Mouse (Mus musculus): ENCODE measurements around the gene Adamtsl4. TPM values are rescaled to one million over a fixed set of nuclear protein-coding genes. Genes with fewer than 3 reads are reported as not detected.

Gene Adamtsl4
- total and polyA plus RNA-seq, 3 experiments: 39.2 to 51.4 (median 46.2) TPM

- H3K79me2 ChIP-seq (replicated peaks; ENCODE audit: control insufficient read depth, insufficient read depth, low read length): peaks cover 7% of the 10 kb centered on the region; the same call in 1 of the 2 replicates
Measured at GRCm38 (mm10) chr3:95669309-95669665, 18.4 kb downstream of the Adamtsl4 start.

GRCm38 (mm10) chr3:95668589-95669308 lies 19.0 kb downstream of the Adamtsl4 start:
- DNase-seq: peak in 1 of 2 experiments; percentile 56

More at GRCm38 (mm10) chr3:95669309-95669665, 18.4 kb downstream of the Adamtsl4 start:
- intact Hi-C loops (cut with DNase I): no loop called here
- Histone ChIP-seq H3K4me1 (ENCODE audit: control insufficient read depth, insufficient read depth, low read length) (peaks cover 52% of the 10 kb centered on the region), H3K9ac (ENCODE audit: low read depth, low read length) (peak overlapping the region; percentile 29; the same call in 1 of the 2 replicates), H3K27me3 (ENCODE audit: control insufficient read depth, insufficient read depth, low read length) (no peaks in the 10 kb centered on the region), H3K27ac (peak overlapping the region; percentile 54), H3K36me3 (ENCODE audit: control insufficient read depth, insufficient read depth, low read length) (peaks cover 42% of the 10 kb centered on the region), H3K4me3 (no peak overlapping the region)
- TF ChIP-seq CTCF (IDR thresholded peaks at IDR 0.05) (no peak), EP300 (IDR thresholded peaks at IDR 0.05; ENCODE audit: insufficient read depth, low read depth, low read length) (no peak), POLR2A (IDR thresholded peaks at IDR 0.05; ENCODE audit: insufficient read depth, low read depth, low read length) (no peak)
- 76% methylated on average over 3 of the region's 3 CpGs for WGBS
- no peak for DNase-seq

GRCm38 (mm10) chr3:95668026-95668425 lies 19.7 kb downstream of the Adamtsl4 start:
- H3K79me2 ChIP-seq (replicated peaks; ENCODE audit: control insufficient read depth, insufficient read depth, low read length): peaks cover 7% of the 10 kb centered on the region; the same call in 1 of the 2 replicates
- peak; percentile 69 to 80 for DNase-seq
- WGBS: 2% methylated on average over 7 of the region's 7 CpGs
- H3K4me1 ChIP-seq (ENCODE audit: control insufficient read depth, insufficient read depth, low read length): peaks cover 54% of the 10 kb centered on the region
- H3K27me3 ChIP-seq (ENCODE audit: control insufficient read depth, insufficient read depth, low read length): no peaks in the 10 kb centered on the region
- peak overlapping the region; percentile 99 for H3K27ac ChIP-seq
- TF ChIP-seq POLR2A (IDR thresholded peaks at IDR 0.05; ENCODE audit: insufficient read depth, low read depth, low read length) (0 out of 2 replicates have a peak, but pooled peaks have one; percentile 32), CTCF (IDR thresholded peaks at IDR 0.05) (no peak), EP300 (IDR thresholded peaks at IDR 0.05; ENCODE audit: insufficient read depth, low read depth, low read length) (peak; percentile 84; the same call in 1 of the 2 replicates)
- intact Hi-C loops (cut with DNase I): no loop called here
- peaks cover 53% of the 10 kb centered on the region for H3K36me3 ChIP-seq (ENCODE audit: control insufficient read depth, insufficient read depth, low read length)
- peak overlapping the region; percentile 76 for H3K9ac ChIP-seq (ENCODE audit: low read depth, low read length)
- no peak overlapping the region for H3K4me3 ChIP-seq

More at GRCm38 (mm10) chr3:95668589-95669308, 19.0 kb downstream of the Adamtsl4 start:
- no peak overlapping the region for H3K4me3 ChIP-seq
- intact Hi-C loops (cut with DNase I): no loop called here
- peaks cover 54% of the 10 kb centered on the region for H3K4me1 ChIP-seq (ENCODE audit: control insufficient read depth, insufficient read depth, low read length)
- peaks cover 7% of the 10 kb centered on the region; the same call in 1 of the 2 replicates for H3K79me2 ChIP-seq (replicated peaks; ENCODE audit: control insufficient read depth, insufficient read depth, low read length)
- 28% methylated on average over 7 of the region's 7 CpGs for WGBS
- H3K9ac ChIP-seq (ENCODE audit: low read depth, low read length): peak overlapping the region; percentile 29
- H3K36me3 ChIP-seq (ENCODE audit: control insufficient read depth, insufficient read depth, low read length): peaks cover 48% of the 10 kb centered on the region
- H3K27me3 ChIP-seq (ENCODE audit: control insufficient read depth, insufficient read depth, low read length): no peaks in the 10 kb centered on the region
- TF ChIP-seq EP300 (IDR thresholded peaks at IDR 0.05; ENCODE audit: insufficient read depth, low read depth, low read length): no peak
- TF ChIP-seq POLR2A (IDR thresholded peaks at IDR 0.05; ENCODE audit: insufficient read depth, low read depth, low read length): no peak
- H3K27ac ChIP-seq: peak overlapping the region; percentile 99

- H3K27ac ChIP-seq: peak overlapping the region; percentile 99
- H3K4me3 ChIP-seq: no peak overlapping the region
- no peaks in the 10 kb centered on the region for H3K27me3 ChIP-seq (ENCODE audit: control insufficient read depth, insufficient read depth, low read length)
- TF ChIP-seq EP300 (IDR thresholded peaks at IDR 0.05; ENCODE audit: insufficient read depth, low read depth, low read length) (no peak), CTCF (IDR thresholded peaks at IDR 0.05) (no peak), POLR2A (IDR thresholded peaks at IDR 0.05; ENCODE audit: insufficient read depth, low read depth, low read length) (no peak)
- 12% methylated on average over 4 of the region's 4 CpGs for WGBS
- H3K4me1 ChIP-seq (ENCODE audit: control insufficient read depth, insufficient read depth, low read length): peaks cover 53% of the 10 kb centered on the region
- H3K9ac ChIP-seq (ENCODE audit: low read depth, low read length): peak overlapping the region; percentile 76
- DNase-seq: no peak
- peaks cover 55% of the 10 kb centered on the region for H3K36me3 ChIP-seq (ENCODE audit: control insufficient read depth, insufficient read depth, low read length)
- peaks cover 10% of the 10 kb centered on the region for H3K79me2 ChIP-seq (replicated peaks; ENCODE audit: control insufficient read depth, insufficient read depth, low read length)
- intact Hi-C loops (cut with DNase I): no loop called here
Measured at GRCm38 (mm10) chr3:95667521-95667920, 20.2 kb downstream of the Adamtsl4 start.

GRCm38 (mm10) chr3:95666124-95666844 lies 21.4 kb downstream of the Adamtsl4 start:
- TF ChIP-seq CTCF (IDR thresholded peaks at IDR 0.05) (no peak), EP300 (IDR thresholded peaks at IDR 0.05; ENCODE audit: insufficient read depth, low read depth, low read length) (peak; percentile 91), POLR2A (IDR thresholded peaks at IDR 0.05; ENCODE audit: insufficient read depth, low read depth, low read length) (peak; percentile 63)
- peaks cover 8% of the 10 kb centered on the region for H3K79me2 ChIP-seq (replicated peaks; ENCODE audit: control insufficient read depth, insufficient read depth, low read length)
- peak overlapping the region; percentile 2; the same call in 1 of the 2 replicates for H3K4me3 ChIP-seq
- H3K9ac ChIP-seq (ENCODE audit: low read depth, low read length): no peak overlapping the region
- DNase-seq: peak; percentile 69 to 80
- H3K4me1 ChIP-seq (ENCODE audit: control insufficient read depth, insufficient read depth, low read length): peaks cover 45% of the 10 kb centered on the region
- no peaks in the 10 kb centered on the region for H3K27me3 ChIP-seq (ENCODE audit: control insufficient read depth, insufficient read depth, low read length)
- H3K36me3 ChIP-seq (ENCODE audit: control insufficient read depth, insufficient read depth, low read length): peaks cover 62% of the 10 kb centered on the region
- intact Hi-C loops (cut with DNase I): no loop called here
- peak overlapping the region; percentile 99 for H3K27ac ChIP-seq
- WGBS: 19% methylated on average over 6 of the region's 6 CpGs
